Mouse (Mus musculus) intestine, embryonic 15.5 days (tissue): Measurements from ENCODE around the gene Cd28. TPM values are rescaled to one million over a fixed set of nuclear protein-coding genes. Genes with fewer than 3 reads are reported as not detected.

Experiments
- ATAC-seq: fragments of 200-750 bp; cut with Nextera tagmentation; 2 replicates; pipeline ENCODE4 v1.8.0; 2017; ENCODE audit warnings: moderate TSS enrichment, moderate library complexity
- H3K27ac ChIP-seq: fragments of 300-500 bp; sonication (generic); 2 replicates; pipeline ENCODE4 v1.5.1; 2015; ENCODE audit warnings: mild to moderate bottlenecking, inconsistent platforms
- H3K27me3 ChIP-seq: fragments of 300-500 bp; sonication (generic); replicated peaks from 2 replicates; pipeline ENCODE4 v1.6.1; 2015; ENCODE audit warnings: inconsistent platforms
- H3K36me3 ChIP-seq: fragments of 300-500 bp; sonication (generic); 2 replicates; pipeline ENCODE4 v1.6.1; 2015; ENCODE audit warnings: inconsistent platforms
- H3K4me1 ChIP-seq: fragments of 300-500 bp; sonication (generic); replicated peaks from 2 replicates; pipeline ENCODE4 v1.6.1; 2015; ENCODE audit warnings: inconsistent platforms
- H3K4me2 ChIP-seq: fragments of 300-500 bp; sonication (generic); replicated peaks from 2 replicates; pipeline ENCODE4 v1.6.1; 2015; ENCODE audit warnings: mild to moderate bottlenecking, inconsistent platforms
- H3K4me3 ChIP-seq: fragments of 300-500 bp; sonication (generic); replicated peaks from 2 replicates; pipeline ENCODE4 v1.5.1; 2015; ENCODE audit warnings: inconsistent platforms
- H3K9ac ChIP-seq: fragments of 300-500 bp; sonication (generic); 2 replicates; pipeline ENCODE4 v1.6.1; 2015; ENCODE audit warnings: inconsistent platforms
- H3K9me3 ChIP-seq: fragments of 300-500 bp; sonication (generic); 2 replicates; pipeline ENCODE4 v1.6.1; 2016; ENCODE audit warnings: inconsistent platforms
- WGBS: fragments of 180-500 bp; shearing (Covaris S2); methylation state at CpG from one replicate; pipeline ENCODE4 v1.1.7; 2015; 5-methylcytosine and 5-hydroxymethylcytosine counted together
- polyA plus RNA-seq: library from polyadenylated mRNA; unstranded; fragments of >200 nt; fragmentation: Nextera tagmentation; extraction: Ambion mirVana; gene quantifications from 2 replicates; pipeline ENCODE4 v1.2.1, GENCODE M21; 2015

The Cd28 gene
- polyA plus RNA-seq, 1 experiment from 2014 or later = 0.25 TPM

GRCm38 (mm10) chr1:60731940-60732339 is 15.3 kb downstream of the Cd28 start:
- Histone ChIP-seq H3K4me1 (no peaks in the 10 kb centered on the region), H3K9me3 (no peaks in the 10 kb centered on the region), H3K9ac (no peak overlapping the region), H3K27ac (no peak overlapping the region), H3K27me3 (no peaks in the 10 kb centered on the region), H3K4me3 (no peak overlapping the region), H3K4me2 (no peak overlapping the region), H3K36me3 (no peaks in the 10 kb centered on the region)
- WGBS = 83% methylated on average over 2 of the region's 2 CpGs
- ATAC-seq = no peak

- Histone ChIP-seq H3K4me2 (no peak overlapping the region), H3K4me1 (no peaks in the 10 kb centered on the region), H3K4me3 (no peak overlapping the region), H3K9ac (no peak overlapping the region), H3K27ac (peak overlapping the region; percentile 66; the same call in 1 of the 2 replicates), H3K36me3 (no peaks in the 10 kb centered on the region), H3K9me3 (no peaks in the 10 kb centered on the region), H3K27me3 (no peaks in the 10 kb centered on the region)
- WGBS = 34% methylated on average over 12 of the region's 12 CpGs
- peak; percentile 82 for ATAC-seq
These were observed 18.7 kb downstream of the Cd28 start for GRCm38 (mm10) chr1:60735072-60735907.

GRCm38 (mm10) chr1:60735908-60736280 is 19.3 kb downstream of the Cd28 start:
- H3K27ac ChIP-seq = peak overlapping the region; percentile 66; the same call in 1 of the 2 replicates

GRCm38 (mm10) chr1:60744266-60744665 is 27.7 kb downstream of the Cd28 start:
- 66% methylated on average over 1 of the region's 1 CpGs for WGBS
- Histone ChIP-seq H3K9ac (no peak overlapping the region), H3K4me3 (no peak overlapping the region), H3K36me3 (no peaks in the 10 kb centered on the region), H3K27ac (no peak overlapping the region), H3K4me1 (peaks cover 3% of the 10 kb centered on the region; the same call in 1 of the 2 replicates), H3K4me2 (no peak overlapping the region), H3K9me3 (no peaks in the 10 kb centered on the region), H3K27me3 (no peaks in the 10 kb centered on the region)
- ATAC-seq = no peak

More at GRCm38 (mm10) chr1:60735908-60736280, 19.3 kb downstream of the Cd28 start:
- no peak overlapping the region for H3K9ac ChIP-seq
- H3K4me3 ChIP-seq = no peak overlapping the region
- H3K4me1 ChIP-seq = no peaks in the 10 kb centered on the region
- no peak overlapping the region for H3K4me2 ChIP-seq
- H3K36me3 ChIP-seq = no peaks in the 10 kb centered on the region
- no peaks in the 10 kb centered on the region for H3K9me3 ChIP-seq
- WGBS = 77% methylated on average over 7 of the region's 7 CpGs
- ATAC-seq = no peak
- no peaks in the 10 kb centered on the region for H3K27me3 ChIP-seq

- ATAC-seq = no peak
- Histone ChIP-seq H3K4me1 (peaks cover 3% of the 10 kb centered on the region; the same call in 1 of the 2 replicates), H3K4me2 (no peak overlapping the region), H3K36me3 (no peaks in the 10 kb centered on the region), H3K27ac (no peak overlapping the region), H3K9ac (no peak overlapping the region), H3K9me3 (no peaks in the 10 kb centered on the region), H3K4me3 (no peak overlapping the region), H3K27me3 (no peaks in the 10 kb centered on the region)
- 39% methylated on average over 7 of the region's 7 CpGs for WGBS
These were observed 29.1 kb downstream of the Cd28 start for GRCm38 (mm10) chr1:60745664-60746063.

- Histone ChIP-seq H3K27me3 (no peaks in the 10 kb centered on the region), H3K36me3 (no peaks in the 10 kb centered on the region), H3K9me3 (no peaks in the 10 kb centered on the region), H3K4me1 (peaks cover 3% of the 10 kb centered on the region; the same call in 1 of the 2 replicates), H3K4me2 (no peak overlapping the region), H3K9ac (no peak overlapping the region), H3K27ac (no peak overlapping the region), H3K4me3 (no peak overlapping the region)
- no peak for ATAC-seq
- WGBS = 58% methylated on average over 2 of the region's 2 CpGs
These were observed 29.6 kb downstream of the Cd28 start for GRCm38 (mm10) chr1:60746153-60746552.

- no peak for ATAC-seq
- WGBS = 89% methylated on average over 5 of the region's 5 CpGs
- H3K27me3 ChIP-seq = no peaks in the 10 kb centered on the region
- no peak overlapping the region for H3K4me3 ChIP-seq
- no peak overlapping the region for H3K27ac ChIP-seq
- H3K9ac ChIP-seq = no peak overlapping the region
- H3K36me3 ChIP-seq = no peaks in the 10 kb centered on the region
- H3K9me3 ChIP-seq = no peaks in the 10 kb centered on the region
- no peak overlapping the region for H3K4me2 ChIP-seq
- H3K4me1 ChIP-seq = peaks cover 3% of the 10 kb centered on the region; the same call in 1 of the 2 replicates
These were observed 30.3 kb downstream of the Cd28 start for GRCm38 (mm10) chr1:60746856-60747255.

GRCm38 (mm10) chr1:60748286-60748685 is 31.7 kb downstream of the Cd28 start:
- H3K4me2 ChIP-seq = no peak overlapping the region
- ATAC-seq = no peak
- H3K9me3 ChIP-seq = no peaks in the 10 kb centered on the region
- H3K27ac ChIP-seq = no peak overlapping the region
- no peak overlapping the region for H3K9ac ChIP-seq
- H3K36me3 ChIP-seq = no peaks in the 10 kb centered on the region
- H3K4me1 ChIP-seq = peaks cover 3% of the 10 kb centered on the region; the same call in 1 of the 2 replicates
- H3K4me3 ChIP-seq = no peak overlapping the region
- WGBS = 90% methylated on average over 1 of the region's 1 CpGs
- H3K27me3 ChIP-seq = no peaks in the 10 kb centered on the region

- no peak for ATAC-seq
- Histone ChIP-seq H3K27ac (no peak overlapping the region), H3K4me2 (no peak overlapping the region), H3K9me3 (no peaks in the 10 kb centered on the region), H3K27me3 (no peaks in the 10 kb centered on the region), H3K4me3 (no peak overlapping the region), H3K36me3 (no peaks in the 10 kb centered on the region), H3K9ac (no peak overlapping the region), H3K4me1 (peaks cover 3% of the 10 kb centered on the region; the same call in 1 of the 2 replicates)
- WGBS = 80% methylated on average over 4 of the region's 4 CpGs
These were observed 32.3 kb downstream of the Cd28 start for GRCm38 (mm10) chr1:60748936-60749335.

GRCm38 (mm10) chr1:60749346-60749840 is 32.8 kb downstream of the Cd28 start:
- ATAC-seq = no peak
- H3K9me3 ChIP-seq = no peaks in the 10 kb centered on the region
- no peak overlapping the region for H3K4me2 ChIP-seq
- no peaks in the 10 kb centered on the region for H3K36me3 ChIP-seq
- H3K4me3 ChIP-seq = no peak overlapping the region
- no peaks in the 10 kb centered on the region for H3K27me3 ChIP-seq
- H3K27ac ChIP-seq = no peak overlapping the region
- H3K9ac ChIP-seq = no peak overlapping the region
- 70% methylated on average over 5 of the region's 5 CpGs for WGBS
- H3K4me1 ChIP-seq = peaks cover 3% of the 10 kb centered on the region; the same call in 1 of the 2 replicates

GRCm38 (mm10) chr1:60750201-60750765 is 33.7 kb downstream of the Cd28 start:
- 85% methylated on average over 6 of the region's 6 CpGs for WGBS
- Histone ChIP-seq H3K36me3 (no peaks in the 10 kb centered on the region), H3K27me3 (no peaks in the 10 kb centered on the region), H3K4me2 (no peak overlapping the region), H3K9me3 (no peaks in the 10 kb centered on the region), H3K9ac (no peak overlapping the region), H3K27ac (no peak overlapping the region), H3K4me1 (peaks cover 3% of the 10 kb centered on the region; the same call in 1 of the 2 replicates), H3K4me3 (no peak overlapping the region)
- ATAC-seq = no peak

GRCm38 (mm10) chr1:60751011-60751410 is 34.4 kb downstream of the Cd28 start:
- Histone ChIP-seq H3K4me3 (no peak overlapping the region), H3K4me1 (no peaks in the 10 kb centered on the region), H3K36me3 (no peaks in the 10 kb centered on the region), H3K9me3 (no peaks in the 10 kb centered on the region), H3K27ac (no peak overlapping the region), H3K4me2 (no peak overlapping the region), H3K27me3 (no peaks in the 10 kb centered on the region), H3K9ac (no peak overlapping the region)
- no peak for ATAC-seq
- 86% methylated on average over 4 of the region's 4 CpGs for WGBS
